Mouse (Mus musculus) liver, embryonic 13.5 days (tissue): Measurements from ENCODE around the gene Intu. TPM values are rescaled to one million over a fixed set of nuclear protein-coding genes. Genes with fewer than 3 reads are reported as not detected.

Experiments used
- ATAC-seq: fragments of 200-750 bp; cut with Nextera tagmentation; 2 replicates; pipeline ENCODE4 v1.8.0; 2017; ENCODE audit warnings: low read depth, mild to moderate bottlenecking, moderate number of reproducible peaks, moderate library complexity
- DNase-seq: peaks from one replicate; pipeline ENCODE4 v3.0.0; 2022
- H3K27ac ChIP-seq: fragments of 300-500 bp; sonication (generic); 2 replicates; pipeline ENCODE4 v1.5.1; 2015; ENCODE audit warnings: moderate library complexity, mild to moderate bottlenecking, inconsistent platforms
- H3K27me3 ChIP-seq: fragments of 300-500 bp; sonication (generic); 2 replicates; pipeline ENCODE4 v1.6.1; 2015; ENCODE audit warnings: mild to moderate bottlenecking, inconsistent platforms
- H3K36me3 ChIP-seq: fragments of 300-500 bp; sonication (generic); 2 replicates; pipeline ENCODE4 v1.6.1; 2015; ENCODE audit warnings: mild to moderate bottlenecking, inconsistent platforms
- H3K4me1 ChIP-seq: fragments of 300-500 bp; sonication (generic); replicated peaks from 2 replicates; pipeline ENCODE4 v1.6.1; 2015; ENCODE audit warnings: inconsistent platforms
- H3K4me2 ChIP-seq: fragments of 300-500 bp; sonication (generic); 2 replicates; pipeline ENCODE4 v1.6.1; 2015; ENCODE audit warnings: inconsistent platforms, mild to moderate bottlenecking, moderate library complexity
- H3K4me3 ChIP-seq: fragments of 300-500 bp; sonication (generic); replicated peaks from 2 replicates; pipeline ENCODE4 v1.5.1; 2015; ENCODE audit warnings: mild to moderate bottlenecking, inconsistent platforms
- H3K9ac ChIP-seq: fragments of 300-500 bp; sonication (generic); 2 replicates; pipeline ENCODE4 v1.6.1; 2015; ENCODE audit warnings: mild to moderate bottlenecking, inconsistent platforms
- H3K9me3 ChIP-seq: fragments of 300-500 bp; sonication (generic); replicated peaks from 2 replicates; pipeline ENCODE4 v1.6.1; 2016; ENCODE audit warnings: inconsistent platforms
- WGBS: fragments of 180-500 bp; shearing (Covaris S2); methylation state at CpG from one replicate; pipeline ENCODE4 v1.1.7; 2015; ENCODE audit not compliant: insufficient replicate concordance; 5-methylcytosine and 5-hydroxymethylcytosine counted together
- microRNA-seq: library from miRNA; unstranded; fragments of <30 nt; microRNA quantifications from one replicate; pipeline ENCODE4, GENCODE M21; 2016
- polyA plus RNA-seq: library from polyadenylated mRNA; unstranded; fragments of >200 nt; fragmentation: Nextera tagmentation; extraction: Ambion mirVana; gene quantifications from 2 replicates; pipeline ENCODE4 v1.2.1, GENCODE M21; 2015

Intu gene
- polyA plus RNA-seq, 1 experiment from 2014 or later = 0.78 TPM

- Histone ChIP-seq H3K9ac (no peak overlapping the region), H3K4me3 (no peak overlapping the region), H3K4me2 (no peak overlapping the region), H3K27me3 (no peaks in the 10 kb centered on the region), H3K9me3 (no peaks in the 10 kb centered on the region), H3K4me1 (no peaks in the 10 kb centered on the region), H3K27ac (no peak overlapping the region), H3K36me3 (no peaks in the 10 kb centered on the region)
- ATAC-seq (no peak), DNase-seq (no peak)
- 67% methylated on average over 3 of the region's 3 CpGs for WGBS
Measured at GRCm38 (mm10) chr3:40719022-40719421, 187.9 kb downstream of the Intu start.

- WGBS = 32% methylated on average over 6 of the region's 6 CpGs
- no peak for DNase-seq
- H3K9me3 ChIP-seq = no peaks in the 10 kb centered on the region
- H3K27ac ChIP-seq = no peak overlapping the region
- H3K27me3 ChIP-seq = 0 out of 2 replicates have a peak, but pooled peaks cover 2% of the 10 kb centered on the region
- peaks cover 21% of the 10 kb centered on the region for H3K4me1 ChIP-seq
- ATAC-seq = no peak
- no peak overlapping the region for H3K4me3 ChIP-seq
- H3K9ac ChIP-seq = no peak overlapping the region
- H3K4me2 ChIP-seq = peak overlapping the region; percentile 23; the same call in 1 of the 2 replicates
- H3K36me3 ChIP-seq = no peaks in the 10 kb centered on the region
Measured at GRCm38 (mm10) chr3:40738381-40738912, 207.4 kb downstream of the Intu start.

GRCm38 (mm10) chr3:40744024-40744835 is 213.1 kb downstream of the Intu start, which contains the start of gene Hspa4l:
Hspa4l (plus strand) TSS chr3:40744495.
- no peak for ATAC-seq
- no peaks in the 10 kb centered on the region for H3K36me3 ChIP-seq
- peak within 1 kb of the TSS; percentile 98 for H3K9ac ChIP-seq
- H3K4me3 ChIP-seq = peak within 1 kb of the TSS; percentile 95
- 0 out of 2 replicates have a peak, but pooled peaks cover 2% of the 10 kb centered on the region for H3K27me3 ChIP-seq
- H3K4me1 ChIP-seq = peaks cover 12% of the 10 kb centered on the region
- DNase-seq = no peak
- H3K27ac ChIP-seq = peak within 1 kb of the TSS; percentile 95
- H3K9me3 ChIP-seq = no peaks in the 10 kb centered on the region
- 31% methylated on average over 16 of the region's 16 CpGs for WGBS
- peak within 1 kb of the TSS; percentile 99 for H3K4me2 ChIP-seq

- peaks cover 12% of the 10 kb centered on the region for H3K4me1 ChIP-seq
- under 1% methylated on average over 61 of the region's 93 CpGs for WGBS
Measured at GRCm38 (mm10) chr3:40744836-40745660, 214.0 kb downstream of the Intu start.

GRCm38 (mm10) chr3:40745661-40746547 is 214.8 kb downstream of the Intu start:
- H3K27me3 ChIP-seq = no peaks in the 10 kb centered on the region
- ATAC-seq (peak; percentile 27), DNase-seq (no peak)
- H3K4me3 ChIP-seq = peak overlapping the region; percentile 95
- 2% methylated on average over 37 of the region's 37 CpGs for WGBS
- H3K36me3 ChIP-seq = no peaks in the 10 kb centered on the region
- peak overlapping the region; percentile 95 for H3K27ac ChIP-seq
- peak overlapping the region; percentile 99 for H3K4me2 ChIP-seq
- no peaks in the 10 kb centered on the region for H3K9me3 ChIP-seq
- H3K4me1 ChIP-seq = peaks cover 12% of the 10 kb centered on the region
- H3K9ac ChIP-seq = peak overlapping the region; percentile 98

More at GRCm38 (mm10) chr3:40744836-40745660, 214.0 kb downstream of the Intu start:
- H3K4me2 ChIP-seq = peak overlapping the region; percentile 99
- peak overlapping the region; percentile 95 for H3K4me3 ChIP-seq
- H3K9me3 ChIP-seq = no peaks in the 10 kb centered on the region
- peak overlapping the region; percentile 95 for H3K27ac ChIP-seq
- H3K27me3 ChIP-seq = 0 out of 2 replicates have a peak, but pooled peaks cover 2% of the 10 kb centered on the region
- ATAC-seq = peak; percentile 94
- peak; percentile 93 for DNase-seq
- no peaks in the 10 kb centered on the region for H3K36me3 ChIP-seq
- peak overlapping the region; percentile 98 for H3K9ac ChIP-seq

Small RNA genes within 50 kb of the gene (microRNA-seq; reads per million reads assigned to microRNA genes)
- not detected for gene Gm23810

Other genes with a start within 250 kb of the Intu start
- gene Slc25a31, start 177.6 kb downstream of the Intu start, polyA plus RNA-seq = 0.06 and 0.12 TPM in 2 replicates
- gene Hspa4l, start 213.2 kb downstream of the Intu start, polyA plus RNA-seq = 20.4 and 25.5 TPM in 2 replicates